Mouse (Mus musculus) adrenal gland (tissue): Measurements from ENCODE around the gene C530008M17Rik.

Source experiments
- intact Hi-C: fragments of 180-260 bp; cut with DNase I; formaldehyde crosslinking; loops from one replicate; pipeline ENCODE4 v1.15.1; 2025

C530008M17Rik gene

GRCm38 (mm10) chr5:76828527-76829240 is 172.4 kb downstream of the C530008M17Rik start:
- intact Hi-C loops: no loop called here

GRCm38 (mm10) chr5:76832529-76833210 is 176.4 kb downstream of the C530008M17Rik start:
- intact Hi-C loops: no loop called here

- intact Hi-C loops: no loop called here
Measured at GRCm38 (mm10) chr5:76837018-76837417, 180.7 kb downstream of the C530008M17Rik start.

- intact Hi-C loops: loop anchor here (5.0 kb wide), 1 partner anchor 72 kb away; no protein-coding TSS in a partner anchor
Measured at GRCm38 (mm10) chr5:76839786-76840185, 183.5 kb downstream of the C530008M17Rik start.

- intact Hi-C loops: loop anchor here (5.0 kb wide), 1 partner anchor 75 kb away; no protein-coding TSS in a partner anchor
Measured at GRCm38 (mm10) chr5:76841859-76842258, 185.5 kb downstream of the C530008M17Rik start.

GRCm38 (mm10) chr5:76843448-76843847 is 187.1 kb downstream of the C530008M17Rik start:
- intact Hi-C loops: loop anchor here (5.0 kb wide), 1 partner anchor 76 kb away; no protein-coding TSS in a partner anchor

- intact Hi-C loops: loop anchor here (5.0 kb wide), 1 partner anchor 77 kb away; no protein-coding TSS in a partner anchor
Measured at GRCm38 (mm10) chr5:76843851-76844419, 187.6 kb downstream of the C530008M17Rik start.

- intact Hi-C loops: loop anchor here (5.0 kb wide), 1 partner anchor 77 kb away; no protein-coding TSS in a partner anchor
Measured at GRCm38 (mm10) chr5:76844618-76845186, 188.4 kb downstream of the C530008M17Rik start.

- intact Hi-C loops: no loop called here
Measured at GRCm38 (mm10) chr5:76847106-76847505, 190.8 kb downstream of the C530008M17Rik start.

GRCm38 (mm10) chr5:76851316-76851715 is 195.0 kb downstream of the C530008M17Rik start:
- intact Hi-C loops: loop anchor here (5.0 to 10.0 kb wide), 2 partner anchors 197 to 264 kb away; partner anchors contain the start of genes C530008M17Rik and Cep135

GRCm38 (mm10) chr5:76853549-76853948 is 197.2 kb downstream of the C530008M17Rik start:
- intact Hi-C loops: loop anchor here (5.0 to 10.0 kb wide), 2 partner anchors 199 to 266 kb away; partner anchors contain the start of genes C530008M17Rik and Cep135

- intact Hi-C loops: loop anchor here (10.0 kb wide), 1 partner anchor 201 kb away; the partner anchor contains the start of gene C530008M17Rik
Measured at GRCm38 (mm10) chr5:76855829-76856600, 199.7 kb downstream of the C530008M17Rik start.

GRCm38 (mm10) chr5:76857103-76858015 is 201.0 kb downstream of the C530008M17Rik start:
- intact Hi-C loops: loop anchor here (10.0 kb wide), 1 partner anchor 203 kb away; the partner anchor contains the start of gene C530008M17Rik

GRCm38 (mm10) chr5:76858444-76858843 is 202.1 kb downstream of the C530008M17Rik start:
- intact Hi-C loops: loop anchor here (10.0 kb wide), 1 partner anchor 204 kb away; the partner anchor contains the start of gene C530008M17Rik

- intact Hi-C loops: no loop called here
Measured at GRCm38 (mm10) chr5:76866819-76867218, 210.5 kb downstream of the C530008M17Rik start.

GRCm38 (mm10) chr5:76868693-76869286 is 212.5 kb downstream of the C530008M17Rik start:
- intact Hi-C loops: no loop called here

GRCm38 (mm10) chr5:76869553-76869952 is 213.2 kb downstream of the C530008M17Rik start:
- intact Hi-C loops: no loop called here

GRCm38 (mm10) chr5:76876106-76876758 is 219.9 kb downstream of the C530008M17Rik start:
- intact Hi-C loops: no loop called here
